Comparison of ENCODE assay signal across 11 mouse cellular contexts in genomic region chr12:72374823-72375225, GRCm38 (mm10). TPM values are rescaled to one million over a fixed set of nuclear protein-coding genes. Genes with fewer than 3 reads are reported as not detected.
DNase-seq lines count a peak whose midpoint lies in the region; ATAC-seq and TF ChIP-seq lines count a peak whose summit lies in the region.
"Had no signal": no experiment of that assay in that cellular context is flagged by ENCODE, and none has a peak within 500 bp of the region (broad histone marks: within the 10 kb centered on the region; RNA-seq: fewer than 3 reads in every experiment).

No protein-coding gene starts in this region.

- H3K27ac ChIP-seq in cerebellum, adult 2 months (ENCODE audit: insufficient read depth, low read length): peak overlapping the region; percentile 9; the same call in 1 of the 2 replicates
- H3K27ac ChIP-seq in forebrain, embryonic 12.5 days: peak overlapping the region; percentile 73
- H3K27ac ChIP-seq in midbrain, embryonic 10.5 days (replicated peaks): peak overlapping the region; percentile 89
- H3K27ac ChIP-seq in liver, postnatal 0 days (ENCODE audit: low read depth): no peak overlapping the region

- H3K27me3 ChIP-seq in cerebellum, adult 2 months (ENCODE audit: control insufficient read depth, insufficient read depth, low read length): no peaks in the 10 kb centered on the region
- peaks cover 5% of the 10 kb centered on the region; the same call in 1 of the 2 replicates for H3K27me3 ChIP-seq in forebrain, embryonic 12.5 days
- H3K27me3 ChIP-seq in midbrain, embryonic 10.5 days (ENCODE audit: low read depth, poor library complexity, severe bottlenecking): 0 out of 2 replicates have a peak, but pooled peaks cover 3% of the 10 kb centered on the region
- H3K27me3 ChIP-seq in liver, postnatal 0 days (ENCODE audit: insufficient read depth, low read length): no peaks in the 10 kb centered on the region

- peaks cover 24% of the 10 kb centered on the region for H3K4me1 ChIP-seq in cerebellum, adult 2 months (ENCODE audit: control insufficient read depth, insufficient read depth, low read length)
- H3K4me1 ChIP-seq in forebrain, embryonic 12.5 days: peaks cover 29% of the 10 kb centered on the region
- peaks cover 38% of the 10 kb centered on the region for H3K4me1 ChIP-seq in midbrain, embryonic 10.5 days
- H3K4me1 ChIP-seq in liver, postnatal 0 days (ENCODE audit: insufficient read depth): no peaks in the 10 kb centered on the region

- TF ChIP-seq CTCF in cerebellum, adult 2 months (IDR thresholded peaks at IDR 0.05; ENCODE audit: borderline replicate concordance, insufficient read depth, low read depth, low read length): no peak
- TF ChIP-seq CTCF in liver, postnatal 0 days (IDR thresholded peaks at IDR 0.05; ENCODE audit: low read depth): no peak

- H3K36me3 ChIP-seq in forebrain, embryonic 12.5 days (replicated peaks): no peaks in the 10 kb centered on the region
- no peaks in the 10 kb centered on the region for H3K36me3 ChIP-seq in midbrain, embryonic 10.5 days
- H3K36me3 ChIP-seq in liver, postnatal 0 days (replicated peaks; ENCODE audit: insufficient read depth, low read length): no peaks in the 10 kb centered on the region

- no peak overlapping the region for H3K4me3 ChIP-seq in cerebellum, adult 2 months (replicated peaks; ENCODE audit: insufficient read depth, low read depth, low read length)
- no peak overlapping the region for H3K4me3 ChIP-seq in forebrain, embryonic 12.5 days (replicated peaks)
- peak overlapping the region; percentile 38 for H3K4me3 ChIP-seq in midbrain, embryonic 10.5 days
- H3K4me3 ChIP-seq in liver, postnatal 0 days (ENCODE audit: low read depth, low read length): no peak overlapping the region

- peak overlapping the region; percentile 37 for H3K4me2 ChIP-seq in forebrain, embryonic 12.5 days
- H3K4me2 ChIP-seq in liver, postnatal 0 days (ENCODE audit: low read depth, low read length): no peak overlapping the region

- TF ChIP-seq EP300 in liver, postnatal 0 days (IDR thresholded peaks at IDR 0.05; ENCODE audit: low read depth): no peak

- H3K9ac ChIP-seq in forebrain, embryonic 12.5 days: peak overlapping the region; percentile 25
- H3K9ac ChIP-seq in liver, postnatal 0 days (replicated peaks): no peak overlapping the region

- H3K9me3 ChIP-seq in forebrain, embryonic 12.5 days: no peaks in the 10 kb centered on the region
- no peaks in the 10 kb centered on the region for H3K9me3 ChIP-seq in midbrain, embryonic 10.5 days (replicated peaks)
- no peaks in the 10 kb centered on the region for H3K9me3 ChIP-seq in liver, postnatal 0 days (ENCODE audit: low read length)

- TF ChIP-seq POLR2A in cerebellum, adult 2 months (IDR thresholded peaks at IDR 0.05; ENCODE audit: borderline replicate concordance, insufficient read depth, low read length): no peak

- peak; percentile 23 for DNase-seq in R1 (ENCODE audit: low read depth, low spot score)
- DNase-seq in cerebellum, adult 2 months: peak; percentile 59 to 61
- DNase-seq in midbrain, embryonic 10.5 days (ENCODE audit: low spot score): peak; percentile 71
- DNase-seq in kidney, postnatal 25 days: no peak
- no peak for DNase-seq in liver, postnatal 0 days
- no peak for DNase-seq in spleen, postnatal 36 days (ENCODE audit: low spot score in 2 of 2)
- DNase-seq in kidney, postnatal 10 days: no peak
- DNase-seq: adrenal gland, postnatal 25 days; heart, postnatal 10 days; lung, postnatal 36 days had no signal

- 9% methylated on average over 11 of the region's 11 CpGs for WGBS in cerebellum, adult 2 months
- WGBS in forebrain, embryonic 12.5 days: 3% methylated on average over 11 of the region's 11 CpGs
- 24% methylated on average over 11 of the region's 11 CpGs for WGBS in midbrain, embryonic 10.5 days
- 75% methylated on average over 11 of the region's 11 CpGs for WGBS in liver, postnatal 0 days (ENCODE audit: insufficient replicate concordance)

- ATAC-seq in forebrain, embryonic 12.5 days (ENCODE audit: low FRiP score): peak; percentile 66
- ATAC-seq in liver, postnatal 0 days: no peak

RNA-seq across cellular contexts. Expression of gene Rtn1, which starts 34.0 kb away (rescaled TPM):
- 941 and 958 TPM in 2 replicates for polyA plus RNA-seq in cerebellum, adult 2 months (2012; rRNA removed)
- 588 and 653 TPM in 2 replicates for polyA plus RNA-seq in forebrain, embryonic 12.5 days (2016; fragmentation: Nextera tagmentation; extraction: Ambion mirVana)
- polyA plus RNA-seq in midbrain, embryonic 10.5 days (2016; fragmentation: Nextera tagmentation; extraction: Ambion mirVana): 117 and 248 TPM in 2 replicates
- polyA plus RNA-seq in liver, postnatal 0 days (2015; fragmentation: Nextera tagmentation; extraction: Ambion mirVana): 0.85 and 1.5 TPM in 2 replicates

Comparison
In these comparisons a context has a peak if more than half of its experiments do, and no peak if none do; other contexts are left out.
1. DNase-seq: peak in R1 (single experiment), cerebellum, adult 2 months (2 of 2) and midbrain, embryonic 10.5 days (single experiment); none in kidney, postnatal 25 days (0 of 2), liver, postnatal 0 days (single experiment), spleen, postnatal 36 days (0 of 2) and kidney, postnatal 10 days (single experiment).
2. RNA of gene Rtn1, which starts 34.0 kb away (polyA plus RNA-seq): 941 to 958 TPM in cerebellum, adult 2 months, 588 to 653 TPM in forebrain, embryonic 12.5 days and 117 to 248 TPM in midbrain, embryonic 10.5 days; 0.85 to 1.5 TPM in liver, postnatal 0 days; every median in the first group is over 10 times any median in the second.